Mouse (Mus musculus) thymus, adult 2 months (tissue): Measurements from ENCODE around the gene Nanos3. TPM values are rescaled to one million over a fixed set of nuclear protein-coding genes. Genes with fewer than 3 reads are reported as not detected.

Source experiments
- DNase-seq: peaks from one replicate; pipeline ENCODE4 v3.0.0; 2021
- H3K27ac ChIP-seq: fragments of 200-500 bp; 2 replicates; pipeline ENCODE4 v1.5.1; 2012; ENCODE audit warnings: low read length, control low read depth; ENCODE audit not compliant: control insufficient read depth, insufficient read depth
- H3K27me3 ChIP-seq: fragments of 200-500 bp; 2 replicates; pipeline ENCODE4 v1.6.1; 2012; ENCODE audit warnings: mild to moderate bottlenecking, low read length, moderate library complexity, mixed read lengths; ENCODE audit not compliant: control insufficient read depth, insufficient read depth
- H3K36me3 ChIP-seq: fragments of 200-500 bp; 2 replicates; pipeline ENCODE4 v1.6.1; 2012; ENCODE audit warnings: mild to moderate bottlenecking, low read length, moderate library complexity; ENCODE audit not compliant: control insufficient read depth, insufficient read depth
- H3K4me1 ChIP-seq: fragments of 200-500 bp; replicated peaks from 2 replicates; pipeline ENCODE4 v1.6.1; 2012; ENCODE audit warnings: low read length; ENCODE audit not compliant: control insufficient read depth, insufficient read depth
- H3K4me3 ChIP-seq: fragments of 200-500 bp; 2 replicates; pipeline ENCODE4 v1.5.1; 2012; ENCODE audit warnings: mild to moderate bottlenecking, low read length, control low read depth, moderate library complexity; ENCODE audit not compliant: control insufficient read depth, insufficient read depth
- CTCF ChIP-seq: fragments of 200-500 bp; IDR thresholded peaks from 2 replicates; pipeline ENCODE4 v1.5.1; 2012; ENCODE audit warnings: mild to moderate bottlenecking, control low read depth, low read length, moderate library complexity, borderline replicate concordance; ENCODE audit not compliant: control insufficient read depth, poor library complexity, insufficient read depth; ENCODE audit errors: extremely low read depth
- POLR2A ChIP-seq: fragments of 200-500 bp; IDR thresholded peaks from 2 replicates; pipeline ENCODE4 v1.6.1; 2012; ENCODE audit warnings: mild to moderate bottlenecking, low read length, control low read depth, moderate library complexity; ENCODE audit not compliant: control insufficient read depth, poor library complexity, insufficient read depth; ENCODE audit errors: extremely low read depth
- WGBS: fragments of 180-500 bp; shearing (Covaris S2); methylation state at CpG from one replicate; pipeline ENCODE4 v1.1.7; 2018; 5-methylcytosine and 5-hydroxymethylcytosine counted together
- polyA plus RNA-seq: library from polyadenylated mRNA; depleted of rRNA; stranded (reverse); fragments of >200 nt; gene quantifications from 2 replicates; pipeline ENCODE4 v1.2.3, GENCODE M21; 2012

The Nanos3 gene
- polyA plus RNA-seq, 1 experiment = 8.5 TPM

GRCm38 (mm10) chr8:84208381-84209380, 23.7 kb upstream of the Nanos3 start:
- Histone ChIP-seq H3K27ac (peak overlapping the region; percentile 91), H3K27me3 (no peaks in the 10 kb centered on the region), H3K36me3 (peaks cover 22% of the 10 kb centered on the region), H3K4me1 (peaks cover 39% of the 10 kb centered on the region), H3K4me3 (peak overlapping the region; percentile 4)
- peak; percentile 52 for DNase-seq
- TF ChIP-seq POLR2A = no peak
- no peak for TF ChIP-seq CTCF
- 34% methylated on average over 17 of the region's 17 CpGs for WGBS

GRCm38 (mm10) chr8:84207811-84208210, 22.8 kb upstream of the Nanos3 start:
- H3K27me3 ChIP-seq = no peaks in the 10 kb centered on the region
- peak; percentile 42; the same call in 1 of the 2 replicates for TF ChIP-seq POLR2A
- no peak for TF ChIP-seq CTCF
- H3K27ac ChIP-seq = peak overlapping the region; percentile 91
- H3K4me1 ChIP-seq = peaks cover 45% of the 10 kb centered on the region
- WGBS = 14% methylated on average over 7 of the region's 7 CpGs
- no peak overlapping the region for H3K4me3 ChIP-seq
- peaks cover 15% of the 10 kb centered on the region; the same call in 1 of the 2 replicates for H3K36me3 ChIP-seq
- DNase-seq = peak; percentile 66

GRCm38 (mm10) chr8:84206666-84207065, 21.6 kb upstream of the Nanos3 start:
- DNase-seq = no peak
- WGBS = 98% methylated on average over 3 of the region's 3 CpGs
- peaks cover 55% of the 10 kb centered on the region for H3K4me1 ChIP-seq
- no peaks in the 10 kb centered on the region for H3K27me3 ChIP-seq
- no peak overlapping the region for H3K27ac ChIP-seq
- H3K36me3 ChIP-seq = peaks cover 6% of the 10 kb centered on the region; the same call in 1 of the 2 replicates
- TF ChIP-seq CTCF (no peak), POLR2A (no peak)
- no peak overlapping the region for H3K4me3 ChIP-seq

GRCm38 (mm10) chr8:84205073-84205472, 20.1 kb upstream of the Nanos3 start:
- no peak for DNase-seq
- Histone ChIP-seq H3K27me3 (no peaks in the 10 kb centered on the region), H3K36me3 (no peaks in the 10 kb centered on the region), H3K4me1 (peaks cover 65% of the 10 kb centered on the region), H3K4me3 (no peak overlapping the region), H3K27ac (no peak overlapping the region)
- 96% methylated on average over 5 of the region's 5 CpGs for WGBS
- TF ChIP-seq CTCF (no peak), POLR2A (no peak)

GRCm38 (mm10) chr8:84203975-84204772, 19.2 kb upstream of the Nanos3 start:
- Histone ChIP-seq H3K27me3 (no peaks in the 10 kb centered on the region), H3K4me3 (peak overlapping the region; percentile 46), H3K4me1 (peaks cover 65% of the 10 kb centered on the region), H3K36me3 (no peaks in the 10 kb centered on the region), H3K27ac (peak overlapping the region; percentile 73)
- TF ChIP-seq POLR2A (no peak), CTCF (no peak)
- DNase-seq = peak; percentile 33
- WGBS = 34% methylated on average over 13 of the region's 13 CpGs
